Mouse (Mus musculus) bone marrow macrophage, adult 2 months (primary cell): Measurements from ENCODE around the gene Ube2q1. TPM values are rescaled to one million over a fixed set of nuclear protein-coding genes. Genes with fewer than 3 reads are reported as not detected.
"Not testable (repeated sequence)": the region's sequence is repeated elsewhere in the genome, so short reads cannot be mapped to it uniquely, and the experiment has no call there.

Experiments used
- H3K27ac ChIP-seq: 2 replicates; pipeline ENCODE4 v1.5.1; 2012; ENCODE audit warnings: low read depth, low read length; ENCODE audit not compliant: insufficient read depth
- H3K4me1 ChIP-seq: 2 replicates; pipeline ENCODE4 v1.6.1; 2012; ENCODE audit warnings: low read length; ENCODE audit not compliant: control insufficient read depth, insufficient read depth
- H3K4me3 ChIP-seq: 2 replicates; pipeline ENCODE4 v1.5.1; 2012; ENCODE audit warnings: mild to moderate bottlenecking, low read length, moderate library complexity; ENCODE audit not compliant: insufficient read depth
- CTCF ChIP-seq: IDR thresholded peaks from 2 replicates; pipeline ENCODE4 v1.5.1; 2012; ENCODE audit warnings: low read depth, mild to moderate bottlenecking, low read length, moderate library complexity
- POLR2A ChIP-seq: IDR thresholded peaks from 2 replicates; pipeline ENCODE4 v1.6.1; 2012; ENCODE audit warnings: mild to moderate bottlenecking, low read depth, low read length, borderline replicate concordance
- polyA plus RNA-seq: library from polyadenylated mRNA; stranded (reverse); fragments of >200 nt; gene quantifications from 2 replicates; pipeline ENCODE4 v1.2.4, GENCODE M21; 2012; ENCODE audit not compliant: missing spikeins, insufficient read depth, insufficient read length

Gene Ube2q1
- polyA plus RNA-seq, 1 experiment, result 145 TPM

- peaks cover 6% of the 10 kb centered on the region for H3K4me1 ChIP-seq
- H3K27ac ChIP-seq, result peak overlapping the region; percentile 41
- peak; percentile 91 for TF ChIP-seq CTCF
- TF ChIP-seq POLR2A, result no peak
- H3K4me3 ChIP-seq, result peak overlapping the region; percentile 29
Observed at GRCm38 (mm10) chr3:89784991-89785753, 11.8 kb downstream of the Ube2q1 start.

GRCm38 (mm10) chr3:89786275-89786674, 12.9 kb downstream of the Ube2q1 start:
- no peak for TF ChIP-seq POLR2A
- TF ChIP-seq CTCF, result no peak
- H3K4me3 ChIP-seq, result no peak overlapping the region
- H3K27ac ChIP-seq, result no peak overlapping the region
- H3K4me1 ChIP-seq, result peaks cover 6% of the 10 kb centered on the region

GRCm38 (mm10) chr3:89788680-89789352, 15.4 kb downstream of the Ube2q1 start:
- H3K4me3 ChIP-seq, result no peak overlapping the region
- TF ChIP-seq CTCF (no peak), POLR2A (no peak)

GRCm38 (mm10) chr3:89794616-89795015, 21.2 kb downstream of the Ube2q1 start:
- Histone ChIP-seq H3K27ac (peak overlapping the region; percentile 97; the same call in 1 of the 2 replicates), H3K4me1 (peaks cover 31% of the 10 kb centered on the region), H3K4me3 (no peak overlapping the region)
- TF ChIP-seq CTCF (no peak), POLR2A (no peak)

More at GRCm38 (mm10) chr3:89788680-89789352, 15.4 kb downstream of the Ube2q1 start:
- no peak overlapping the region for H3K27ac ChIP-seq
- peaks cover 6% of the 10 kb centered on the region for H3K4me1 ChIP-seq

GRCm38 (mm10) chr3:89795746-89796145, 22.3 kb downstream of the Ube2q1 start:
- Histone ChIP-seq H3K27ac (peak overlapping the region; percentile 97), H3K4me1 (peaks cover 31% of the 10 kb centered on the region), H3K4me3 (peak overlapping the region; percentile 43)
- TF ChIP-seq POLR2A, result no peak
- TF ChIP-seq CTCF, result 0 out of 2 replicates have a peak, but pooled peaks have one; percentile 27

- peaks cover 33% of the 10 kb centered on the region for H3K4me1 ChIP-seq
- TF ChIP-seq CTCF, result no peak
- no peak for TF ChIP-seq POLR2A
- H3K27ac ChIP-seq, result peak overlapping the region; percentile 97
- H3K4me3 ChIP-seq, result peak overlapping the region; percentile 43
Observed at GRCm38 (mm10) chr3:89796358-89796757, 22.9 kb downstream of the Ube2q1 start.

- TF ChIP-seq POLR2A, result no peak
- no peak for TF ChIP-seq CTCF
- H3K27ac ChIP-seq, result peak overlapping the region; percentile 25
Observed at GRCm38 (mm10) chr3:89798518-89798917, 25.1 kb downstream of the Ube2q1 start.

GRCm38 (mm10) chr3:89799476-89799875, 26.1 kb downstream of the Ube2q1 start:
- Histone ChIP-seq H3K27ac (no peak overlapping the region), H3K4me3 (no peak overlapping the region)

More at GRCm38 (mm10) chr3:89798518-89798917, 25.1 kb downstream of the Ube2q1 start:
- Histone ChIP-seq H3K4me3 (no peak overlapping the region), H3K4me1 (peaks cover 42% of the 10 kb centered on the region)

GRCm38 (mm10) chr3:89800078-89800477, 26.7 kb downstream of the Ube2q1 start:
- not testable (repeated sequence) for H3K27ac ChIP-seq, H3K4me3 ChIP-seq
- peaks cover 35% of the 10 kb centered on the region for H3K4me1 ChIP-seq

More at GRCm38 (mm10) chr3:89799476-89799875, 26.1 kb downstream of the Ube2q1 start:
- TF ChIP-seq POLR2A, result no peak
- no peak for TF ChIP-seq CTCF
- peaks cover 39% of the 10 kb centered on the region for H3K4me1 ChIP-seq
